Mouse (Mus musculus): ENCODE measurements around the gene Slc38a1. TPM values are rescaled to one million over a fixed set of nuclear protein-coding genes. Genes with fewer than 3 reads are reported as not detected.
A peak's percentile ranks its signal among the peaks of the same experiment; 100 is the strongest.

Gene Slc38a1
- total RNA-seq, 2 experiments from 2014 or later, result 88.3 to 90.2 TPM

GRCm38 (mm10) chr15:96666663-96667062, 23.9 kb upstream of the Slc38a1 start:
- intact Hi-C loops (cut with DNase I), result loop anchor here (1.0 kb wide), 1 partner anchor 123 kb away; no protein-coding TSS in a partner anchor
- peak; percentile 63 to 70 for DNase-seq (ENCODE audit: low spot score in 2 of 2)

- DNase-seq (ENCODE audit: low spot score in 2 of 2), result peak; percentile 83
- intact Hi-C loops (cut with DNase I), result loop anchor here (1.0 kb wide), 1 partner anchor 123 kb away; no protein-coding TSS in a partner anchor
Observed at GRCm38 (mm10) chr15:96665889-96666288, 23.2 kb upstream of the Slc38a1 start.

GRCm38 (mm10) chr15:96660590-96661141, 18.0 kb upstream of the Slc38a1 start:
- intact Hi-C loops (cut with DNase I), result no loop called here
- no peak for DNase-seq (ENCODE audit: low spot score in 2 of 2)

- DNase-seq (ENCODE audit: low spot score in 2 of 2), result no peak
- intact Hi-C loops (cut with DNase I), result no loop called here
Observed at GRCm38 (mm10) chr15:96658275-96658602, 15.5 kb upstream of the Slc38a1 start.

GRCm38 (mm10) chr15:96657576-96658274, 15.0 kb upstream of the Slc38a1 start:
- no peak for DNase-seq (ENCODE audit: low spot score in 2 of 2)
- intact Hi-C loops (cut with DNase I), result no loop called here

GRCm38 (mm10) chr15:96655514-96655913, 12.8 kb upstream of the Slc38a1 start:
- intact Hi-C loops (cut with DNase I), result no loop called here
- DNase-seq (ENCODE audit: low spot score in 2 of 2), result no peak

GRCm38 (mm10) chr15:96654714-96655113, 12.0 kb upstream of the Slc38a1 start:
- peak in 1 of 2 experiments; percentile 22 for DNase-seq (ENCODE audit: low spot score in 2 of 2)
- intact Hi-C loops (cut with DNase I), result no loop called here

GRCm38 (mm10) chr15:96653011-96653410, 10.3 kb upstream of the Slc38a1 start:
- intact Hi-C loops (cut with DNase I), result no loop called here
- no peak for DNase-seq (ENCODE audit: low spot score in 2 of 2)

- intact Hi-C loops (cut with DNase I), result no loop called here
- DNase-seq (ENCODE audit: low spot score in 2 of 2), result peak in 1 of 2 experiments; percentile 27
Observed at GRCm38 (mm10) chr15:96652531-96652930, 9.8 kb upstream of the Slc38a1 start.

- intact Hi-C loops (cut with DNase I), result no loop called here
Observed at GRCm38 (mm10) chr15:96647376-96647775, 4.7 kb upstream of the Slc38a1 start.

GRCm38 (mm10) chr15:96641821-96642435, 785 bp downstream of the Slc38a1 start:
- intact Hi-C loops (cut with DNase I), result loop anchor here (5.0 kb wide), 1 partner anchor 50 kb away; no protein-coding TSS in a partner anchor
- DNase-seq (ENCODE audit: low spot score in 2 of 2), result peak in 1 of 2 experiments; percentile 30

More at GRCm38 (mm10) chr15:96647376-96647775, 4.7 kb upstream of the Slc38a1 start:
- no peak for DNase-seq (ENCODE audit: low spot score in 2 of 2)

GRCm38 (mm10) chr15:96641111-96641820, 1.4 kb downstream of the Slc38a1 start:
- DNase-seq (ENCODE audit: low spot score in 2 of 2), result peak; percentile 61 to 73
- intact Hi-C loops (cut with DNase I), result loop anchor here (5.0 kb wide), 1 partner anchor 51 kb away; no protein-coding TSS in a partner anchor

- intact Hi-C loops (cut with DNase I), result loop anchor here (5.0 kb wide), 1 partner anchor 52 kb away; no protein-coding TSS in a partner anchor
- DNase-seq (ENCODE audit: low spot score in 2 of 2), result peak; percentile 30 to 55
Observed at GRCm38 (mm10) chr15:96640291-96640985, 2.3 kb downstream of the Slc38a1 start.

GRCm38 (mm10) chr15:96639630-96640029, 3.1 kb downstream of the Slc38a1 start:
- intact Hi-C loops (cut with DNase I), result loop anchor here (5.0 kb wide), 1 partner anchor 53 kb away; no protein-coding TSS in a partner anchor
- no peak for DNase-seq (ENCODE audit: low spot score in 2 of 2)

GRCm38 (mm10) chr15:96638656-96639055, 4.1 kb downstream of the Slc38a1 start:
- DNase-seq (ENCODE audit: low spot score in 2 of 2), result no peak
- intact Hi-C loops (cut with DNase I), result no loop called here

- intact Hi-C loops (cut with DNase I), result no loop called here
- DNase-seq (ENCODE audit: low spot score in 2 of 2), result no peak
Observed at GRCm38 (mm10) chr15:96638173-96638572, 4.5 kb downstream of the Slc38a1 start.

- no peak for DNase-seq (ENCODE audit: low spot score in 2 of 2)
- intact Hi-C loops (cut with DNase I), result no loop called here
Observed at GRCm38 (mm10) chr15:96634670-96635405, 7.9 kb downstream of the Slc38a1 start.

- DNase-seq (ENCODE audit: low spot score in 2 of 2), result no peak
- intact Hi-C loops (cut with DNase I), result no loop called here
Observed at GRCm38 (mm10) chr15:96632201-96632600, 10.5 kb downstream of the Slc38a1 start.

All from left cerebral cortex, postnatal 14 days (tissue).